Mouse (Mus musculus): ENCODE data around the gene Patz1.

DNA sequence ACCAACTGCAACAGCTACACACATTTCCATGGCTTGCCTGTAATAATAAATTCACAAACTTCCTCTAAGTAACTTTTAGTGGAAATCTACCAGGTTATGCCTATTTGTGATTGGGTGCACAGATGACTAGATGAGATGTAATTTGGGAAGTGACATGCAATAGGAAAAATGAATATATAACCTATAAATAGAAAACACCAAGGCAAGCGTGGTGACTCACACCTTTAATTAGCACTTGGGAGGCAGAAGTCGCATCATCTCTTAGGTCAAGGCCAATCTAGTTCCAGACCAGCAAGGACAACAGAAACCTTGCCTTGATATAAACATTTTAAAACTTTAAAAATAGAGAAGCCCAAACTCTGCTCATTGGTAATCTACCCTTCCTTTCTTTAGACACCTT is 41.3 kb upstream of the Patz1 start:
- TF ChIP-seq CTCF (conservative IDR thresholded peaks at IDR 0.05; ENCODE audit: insufficient read depth, insufficient read length, low read depth, low read length) = no peak
- TF ChIP-seq POLR2A (IDR thresholded peaks at IDR 0.05; ENCODE audit: low read depth, low read length) = no peak

All from kidney, adult 2 months (tissue).